Mouse (Mus musculus): ENCODE measurements at regions not wholly inside any gene's neighbourhood (a gene's known extent, or its start where the extent isn't known, plus 50 kb on each side); places are given as distances from the start of the nearest gene placed in this dataset.
"Not testable (repeated sequence)": the region's sequence is repeated elsewhere in the genome, so short reads cannot be mapped to it uniquely, and the experiment has no call there.

- no peaks in the 10 kb centered on the region for H3K36me3 ChIP-seq (ENCODE audit: control insufficient read depth, insufficient read depth, low read length)
- H3K27ac ChIP-seq (ENCODE audit: control insufficient read depth, insufficient read depth, low read length), result no peak overlapping the region
- no peaks in the 10 kb centered on the region for H3K4me1 ChIP-seq (replicated peaks; ENCODE audit: control insufficient read depth, insufficient read depth, low read length)
- TF ChIP-seq POLR2A (IDR thresholded peaks at IDR 0.05; ENCODE audit: control insufficient read depth, extremely low read depth, insufficient read depth, low read length, poor library complexity), result no peak
- TF ChIP-seq CTCF (IDR thresholded peaks at IDR 0.05; ENCODE audit: borderline replicate concordance, control insufficient read depth, extremely low read depth, insufficient read depth, low read length, poor library complexity), result no peak
- no peak for DNase-seq
- 75% methylated on average over 4 of the region's 4 CpGs for WGBS
- no peak overlapping the region for H3K4me3 ChIP-seq (ENCODE audit: control insufficient read depth, insufficient read depth, low read length)
- no peaks in the 10 kb centered on the region for H3K27me3 ChIP-seq (ENCODE audit: control insufficient read depth, insufficient read depth, low read length)
These were observed 177.5 kb downstream of the Nuak1 start for GRCm38 (mm10) chr10:84262943-84263342.

- H3K27me3 ChIP-seq (ENCODE audit: control insufficient read depth, insufficient read depth, low read length), result no peaks in the 10 kb centered on the region
- DNase-seq, result no peak
- no peak overlapping the region for H3K27ac ChIP-seq (ENCODE audit: control insufficient read depth, insufficient read depth, low read length)
- WGBS, result 82% methylated on average over 6 of the region's 6 CpGs
- H3K4me1 ChIP-seq (replicated peaks; ENCODE audit: control insufficient read depth, insufficient read depth, low read length), result no peaks in the 10 kb centered on the region
- H3K36me3 ChIP-seq (ENCODE audit: control insufficient read depth, insufficient read depth, low read length), result no peaks in the 10 kb centered on the region
- TF ChIP-seq POLR2A (IDR thresholded peaks at IDR 0.05; ENCODE audit: control insufficient read depth, extremely low read depth, insufficient read depth, low read length, poor library complexity) (no peak), CTCF (IDR thresholded peaks at IDR 0.05; ENCODE audit: borderline replicate concordance, control insufficient read depth, extremely low read depth, insufficient read depth, low read length, poor library complexity) (no peak)
- no peak overlapping the region for H3K4me3 ChIP-seq (ENCODE audit: control insufficient read depth, insufficient read depth, low read length)
These were observed 154.4 kb downstream of the Nuak1 start for GRCm38 (mm10) chr10:84285832-84286506.

GRCm38 (mm10) chr10:84294422-84294821 lies 146.0 kb downstream of the Nuak1 start:
- Histone ChIP-seq H3K27me3 (ENCODE audit: control insufficient read depth, insufficient read depth, low read length) (no peaks in the 10 kb centered on the region), H3K4me3 (ENCODE audit: control insufficient read depth, insufficient read depth, low read length) (no peak overlapping the region), H3K27ac (ENCODE audit: control insufficient read depth, insufficient read depth, low read length) (no peak overlapping the region), H3K4me1 (replicated peaks; ENCODE audit: control insufficient read depth, insufficient read depth, low read length) (no peaks in the 10 kb centered on the region), H3K36me3 (ENCODE audit: control insufficient read depth, insufficient read depth, low read length) (no peaks in the 10 kb centered on the region)
- DNase-seq, result no peak
- WGBS, result 92% methylated on average over 4 of the region's 4 CpGs
- TF ChIP-seq POLR2A (IDR thresholded peaks at IDR 0.05; ENCODE audit: control insufficient read depth, extremely low read depth, insufficient read depth, low read length, poor library complexity) (no peak), CTCF (IDR thresholded peaks at IDR 0.05; ENCODE audit: borderline replicate concordance, control insufficient read depth, extremely low read depth, insufficient read depth, low read length, poor library complexity) (no peak)

GRCm38 (mm10) chr10:84296168-84296567 lies 144.2 kb downstream of the Nuak1 start:
- no peak overlapping the region for H3K27ac ChIP-seq (ENCODE audit: control insufficient read depth, insufficient read depth, low read length)
- H3K36me3 ChIP-seq (ENCODE audit: control insufficient read depth, insufficient read depth, low read length), result no peaks in the 10 kb centered on the region
- no peaks in the 10 kb centered on the region for H3K4me1 ChIP-seq (replicated peaks; ENCODE audit: control insufficient read depth, insufficient read depth, low read length)
- DNase-seq, result no peak
- no peak for TF ChIP-seq POLR2A (IDR thresholded peaks at IDR 0.05; ENCODE audit: control insufficient read depth, extremely low read depth, insufficient read depth, low read length, poor library complexity)
- no peak for TF ChIP-seq CTCF (IDR thresholded peaks at IDR 0.05; ENCODE audit: borderline replicate concordance, control insufficient read depth, extremely low read depth, insufficient read depth, low read length, poor library complexity)
- H3K4me3 ChIP-seq (ENCODE audit: control insufficient read depth, insufficient read depth, low read length), result no peak overlapping the region
- 84% methylated on average over 3 of the region's 3 CpGs for WGBS
- no peaks in the 10 kb centered on the region for H3K27me3 ChIP-seq (ENCODE audit: control insufficient read depth, insufficient read depth, low read length)

GRCm38 (mm10) chr10:84301561-84301960 lies 138.8 kb downstream of the Nuak1 start:
- Histone ChIP-seq H3K27me3 (ENCODE audit: control insufficient read depth, insufficient read depth, low read length) (no peaks in the 10 kb centered on the region), H3K27ac (ENCODE audit: control insufficient read depth, insufficient read depth, low read length) (no peak overlapping the region), H3K4me3 (ENCODE audit: control insufficient read depth, insufficient read depth, low read length) (no peak overlapping the region), H3K36me3 (ENCODE audit: control insufficient read depth, insufficient read depth, low read length) (no peaks in the 10 kb centered on the region), H3K4me1 (replicated peaks; ENCODE audit: control insufficient read depth, insufficient read depth, low read length) (no peaks in the 10 kb centered on the region)
- 76% methylated on average over 2 of the region's 2 CpGs for WGBS
- DNase-seq, result no peak
- no peak for TF ChIP-seq CTCF (IDR thresholded peaks at IDR 0.05; ENCODE audit: borderline replicate concordance, control insufficient read depth, extremely low read depth, insufficient read depth, low read length, poor library complexity)
- TF ChIP-seq POLR2A (IDR thresholded peaks at IDR 0.05; ENCODE audit: control insufficient read depth, extremely low read depth, insufficient read depth, low read length, poor library complexity), result no peak

- 84% methylated on average over 7 of the region's 7 CpGs for WGBS
- Histone ChIP-seq H3K36me3 (ENCODE audit: control insufficient read depth, insufficient read depth, low read length) (no peaks in the 10 kb centered on the region), H3K4me1 (replicated peaks; ENCODE audit: control insufficient read depth, insufficient read depth, low read length) (no peaks in the 10 kb centered on the region), H3K27me3 (ENCODE audit: control insufficient read depth, insufficient read depth, low read length) (no peaks in the 10 kb centered on the region), H3K4me3 (ENCODE audit: control insufficient read depth, insufficient read depth, low read length) (no peak overlapping the region), H3K27ac (ENCODE audit: control insufficient read depth, insufficient read depth, low read length) (no peak overlapping the region)
- DNase-seq, result no peak
- TF ChIP-seq POLR2A (IDR thresholded peaks at IDR 0.05; ENCODE audit: control insufficient read depth, extremely low read depth, insufficient read depth, low read length, poor library complexity), result no peak
- no peak for TF ChIP-seq CTCF (IDR thresholded peaks at IDR 0.05; ENCODE audit: borderline replicate concordance, control insufficient read depth, extremely low read depth, insufficient read depth, low read length, poor library complexity)
These were observed 137.4 kb downstream of the Nuak1 start for GRCm38 (mm10) chr10:84302821-84303520.

GRCm38 (mm10) chr10:84308746-84309145 lies 131.7 kb downstream of the Nuak1 start:
- WGBS, result 91% methylated on average over 17 of the region's 17 CpGs
- not testable (repeated sequence) for H3K36me3 ChIP-seq (ENCODE audit: control insufficient read depth, insufficient read depth, low read length); DNase-seq; H3K27ac ChIP-seq (ENCODE audit: control insufficient read depth, insufficient read depth, low read length); H3K27me3 ChIP-seq (ENCODE audit: control insufficient read depth, insufficient read depth, low read length); H3K4me3 ChIP-seq (ENCODE audit: control insufficient read depth, insufficient read depth, low read length); H3K4me1 ChIP-seq (replicated peaks; ENCODE audit: control insufficient read depth, insufficient read depth, low read length)

Measured in thymus, adult 2 months (tissue).